Mouse (Mus musculus) neural tube, embryonic 15.5 days (tissue): ENCODE data around the gene L3mbtl3. TPM values are rescaled to one million over a fixed set of nuclear protein-coding genes. Genes with fewer than 3 reads are reported as not detected.

Experiments used
- ATAC-seq: fragments of 200-750 bp; cut with Nextera tagmentation; 2 replicates; pipeline ENCODE4 v1.8.0; 2017; ENCODE audit warnings: mild to moderate bottlenecking, moderate TSS enrichment, moderate library complexity; ENCODE audit not compliant: low FRiP score
- H3K27ac ChIP-seq: fragments of 300-500 bp; sonication (generic); replicated peaks from 2 replicates; pipeline ENCODE4 v1.5.1; 2015; ENCODE audit warnings: mild to moderate bottlenecking, inconsistent platforms
- H3K27me3 ChIP-seq: fragments of 300-500 bp; sonication (generic); replicated peaks from 2 replicates; pipeline ENCODE4 v1.6.1; 2015; ENCODE audit warnings: inconsistent platforms
- H3K36me3 ChIP-seq: fragments of 300-500 bp; sonication (generic); 2 replicates; pipeline ENCODE4 v1.6.1; 2015; ENCODE audit warnings: inconsistent platforms
- H3K4me1 ChIP-seq: fragments of 300-500 bp; sonication (generic); 2 replicates; pipeline ENCODE4 v1.6.1; 2015; ENCODE audit warnings: inconsistent platforms
- H3K4me2 ChIP-seq: fragments of 300-500 bp; sonication (generic); 2 replicates; pipeline ENCODE4 v1.6.1; 2015; ENCODE audit warnings: inconsistent platforms, mild to moderate bottlenecking, moderate library complexity
- H3K4me3 ChIP-seq: fragments of 300-500 bp; sonication (generic); replicated peaks from 2 replicates; pipeline ENCODE4 v1.5.1; 2015; ENCODE audit warnings: mild to moderate bottlenecking, inconsistent platforms
- H3K9ac ChIP-seq: fragments of 300-500 bp; sonication (generic); replicated peaks from 2 replicates; pipeline ENCODE4 v1.6.1; 2015; ENCODE audit warnings: mild to moderate bottlenecking, inconsistent platforms
- H3K9me3 ChIP-seq: fragments of 300-500 bp; sonication (generic); replicated peaks from 2 replicates; pipeline ENCODE4 v1.6.1; 2016; ENCODE audit warnings: inconsistent platforms
- WGBS: fragments of 180-500 bp; shearing (Covaris S2); methylation state at CpG from one replicate; pipeline ENCODE4 v1.1.7; 2015; ENCODE audit warnings: mixed read lengths; 5-methylcytosine and 5-hydroxymethylcytosine counted together
- polyA plus RNA-seq: library from polyadenylated mRNA; unstranded; fragments of >200 nt; fragmentation: Nextera tagmentation; extraction: Ambion mirVana; gene quantifications from 2 replicates; pipeline ENCODE4 v1.2.1, GENCODE M21; 2015

Gene L3mbtl3
- polyA plus RNA-seq, result 18.8 and 21.1 TPM in 2 replicates

DNA sequence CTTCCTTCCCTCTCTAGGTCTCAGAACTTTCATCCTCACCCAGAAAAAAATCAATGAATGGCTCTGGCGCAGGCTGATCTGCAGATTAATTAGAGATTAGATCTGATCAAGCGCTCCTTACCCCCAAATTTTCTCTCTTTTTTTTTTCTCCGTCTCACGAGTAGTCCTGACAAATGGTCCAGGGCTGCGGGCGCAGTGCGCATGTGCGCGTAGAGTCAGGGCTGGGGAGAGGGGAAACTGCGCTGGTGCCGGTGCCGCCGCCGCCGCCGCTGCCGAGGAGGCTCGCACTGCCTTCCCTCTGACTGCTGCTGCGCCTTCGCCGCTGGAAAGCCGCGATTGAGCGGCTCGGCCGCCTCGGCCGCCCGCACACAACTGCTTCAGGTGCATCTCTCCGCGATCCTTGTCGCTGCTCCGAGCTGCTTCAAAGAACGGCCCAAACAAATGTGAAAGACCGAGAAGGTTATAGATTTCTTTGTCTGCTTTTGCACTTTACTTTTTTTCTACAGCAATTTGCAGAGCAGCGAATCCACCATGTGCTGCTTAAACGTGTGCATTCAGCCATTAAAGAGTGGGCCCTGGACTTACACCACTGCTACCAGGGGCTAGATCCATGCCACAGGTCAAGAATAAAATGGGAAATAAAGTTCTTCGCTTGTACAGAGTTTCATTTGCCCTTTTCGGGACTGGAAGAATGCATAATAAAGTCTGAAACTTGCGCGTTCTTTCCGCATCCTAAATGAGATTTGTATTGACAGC lies at the start of gene L3mbtl3:
TSS of gene L3mbtl3 (minus strand) at position 182 of the 756 bp plus-strand sequence.
- no peaks in the 10 kb centered on the region for H3K9me3 ChIP-seq
- peak within 1 kb of the TSS; percentile 96 for H3K4me2 ChIP-seq
- H3K4me3 ChIP-seq, result peak within 1 kb of the TSS; percentile 94
- peak within 1 kb of the TSS; percentile 92 for H3K27ac ChIP-seq
- no peaks in the 10 kb centered on the region for H3K36me3 ChIP-seq
- peak within 1 kb of the TSS; percentile 80 for H3K9ac ChIP-seq
- H3K27me3 ChIP-seq, result no peaks in the 10 kb centered on the region
- ATAC-seq, result peak; percentile 87
- WGBS, result under 1% methylated on average over 42 of the region's 42 CpGs
- peaks cover 31% of the 10 kb centered on the region for H3K4me1 ChIP-seq

DNA sequence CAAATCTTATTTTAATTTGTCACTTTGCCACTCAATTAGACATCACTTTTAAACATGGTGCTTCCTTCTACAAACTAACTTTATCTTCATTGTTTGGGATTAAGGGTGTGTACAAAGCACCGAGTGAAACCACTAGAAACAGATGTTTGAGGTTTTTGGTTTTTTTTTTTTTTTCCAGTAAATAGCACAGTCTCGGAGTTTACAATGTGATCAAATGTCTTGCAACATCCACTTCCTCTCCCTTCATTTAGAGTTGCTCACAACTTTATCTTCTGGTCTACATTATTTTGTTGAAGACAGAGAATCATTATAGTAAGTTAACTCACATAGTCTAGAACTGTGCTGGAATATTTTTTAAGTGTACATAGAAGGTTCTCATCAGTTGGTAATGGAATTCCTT lies 45.4 kb upstream of the L3mbtl3 start:
- ATAC-seq, result no peak
- no peaks in the 10 kb centered on the region for H3K4me1 ChIP-seq
- H3K4me2 ChIP-seq, result no peak overlapping the region
- 87% methylated on average over 2 of the region's 2 CpGs for WGBS
- no peaks in the 10 kb centered on the region for H3K27me3 ChIP-seq
- no peak overlapping the region for H3K27ac ChIP-seq
- no peaks in the 10 kb centered on the region for H3K36me3 ChIP-seq
- H3K9ac ChIP-seq, result no peak overlapping the region
- H3K4me3 ChIP-seq, result no peak overlapping the region
- no peaks in the 10 kb centered on the region for H3K9me3 ChIP-seq

GRCm38 (mm10) chr10:26388656-26389055 lies 12.9 kb upstream of the L3mbtl3 start:
- no peak for ATAC-seq
- H3K4me2 ChIP-seq, result no peak overlapping the region
- H3K4me3 ChIP-seq, result no peak overlapping the region
- H3K36me3 ChIP-seq, result no peaks in the 10 kb centered on the region
- no peaks in the 10 kb centered on the region for H3K27me3 ChIP-seq
- H3K4me1 ChIP-seq, result no peaks in the 10 kb centered on the region
- H3K9me3 ChIP-seq, result no peaks in the 10 kb centered on the region
- no peak overlapping the region for H3K27ac ChIP-seq
- H3K9ac ChIP-seq, result no peak overlapping the region

GRCm38 (mm10) chr10:26377332-26377602 lies 1.5 kb upstream of the L3mbtl3 start:
- Histone ChIP-seq H3K4me2 (no peak overlapping the region), H3K9ac (no peak overlapping the region), H3K4me1 (peaks cover 22% of the 10 kb centered on the region), H3K27me3 (no peaks in the 10 kb centered on the region), H3K36me3 (no peaks in the 10 kb centered on the region), H3K4me3 (no peak overlapping the region), H3K27ac (no peak overlapping the region), H3K9me3 (no peaks in the 10 kb centered on the region)
- ATAC-seq, result no peak
- WGBS, result 71% methylated on average over 6 of the region's 6 CpGs

DNA sequence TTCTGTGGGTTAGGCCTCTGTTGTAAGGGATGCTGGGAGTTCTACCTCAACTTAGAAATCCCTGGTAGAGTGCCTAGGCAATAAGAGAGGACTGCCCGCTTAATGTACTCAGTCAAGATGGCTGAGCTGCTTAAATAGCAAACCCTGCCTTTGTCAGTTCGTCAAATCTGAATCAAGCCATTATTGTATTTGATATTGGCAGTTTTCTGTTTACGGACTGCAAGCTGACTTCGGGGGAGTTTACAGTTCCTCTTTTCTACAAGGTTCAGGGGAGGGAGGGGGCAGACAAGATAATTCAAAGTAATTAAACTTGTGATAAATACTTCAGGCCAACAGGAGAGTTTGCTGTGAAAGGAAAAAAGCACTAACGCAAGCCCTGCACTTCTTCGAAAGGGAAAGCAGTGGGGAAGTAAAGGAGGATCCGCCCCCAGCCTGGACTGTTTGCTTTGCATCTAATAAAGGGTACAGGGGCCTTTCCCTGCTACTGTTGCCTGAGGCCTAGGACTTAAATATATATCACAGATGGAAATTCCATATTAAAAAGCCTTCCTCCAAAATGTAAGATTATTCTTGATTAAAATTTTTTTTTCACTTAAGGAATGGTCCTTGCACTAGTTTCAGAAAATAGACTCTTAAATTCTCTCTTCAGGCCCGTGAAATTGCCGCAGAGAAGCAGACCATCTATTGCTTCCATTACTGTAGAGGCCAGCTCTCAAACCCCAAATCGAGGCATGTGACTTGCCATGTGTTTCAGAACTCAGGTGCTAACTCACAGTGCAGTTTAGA lies 968 bp upstream of the L3mbtl3 start:
- Histone ChIP-seq H3K27me3 (no peaks in the 10 kb centered on the region), H3K9ac (peak overlapping the region; percentile 80), H3K4me2 (peak overlapping the region; percentile 96), H3K9me3 (no peaks in the 10 kb centered on the region), H3K36me3 (no peaks in the 10 kb centered on the region), H3K4me3 (peak overlapping the region; percentile 94), H3K4me1 (peaks cover 26% of the 10 kb centered on the region), H3K27ac (peak overlapping the region; percentile 92)
- no peak for ATAC-seq
- WGBS, result 26% methylated on average over 10 of the region's 10 CpGs

DNA sequence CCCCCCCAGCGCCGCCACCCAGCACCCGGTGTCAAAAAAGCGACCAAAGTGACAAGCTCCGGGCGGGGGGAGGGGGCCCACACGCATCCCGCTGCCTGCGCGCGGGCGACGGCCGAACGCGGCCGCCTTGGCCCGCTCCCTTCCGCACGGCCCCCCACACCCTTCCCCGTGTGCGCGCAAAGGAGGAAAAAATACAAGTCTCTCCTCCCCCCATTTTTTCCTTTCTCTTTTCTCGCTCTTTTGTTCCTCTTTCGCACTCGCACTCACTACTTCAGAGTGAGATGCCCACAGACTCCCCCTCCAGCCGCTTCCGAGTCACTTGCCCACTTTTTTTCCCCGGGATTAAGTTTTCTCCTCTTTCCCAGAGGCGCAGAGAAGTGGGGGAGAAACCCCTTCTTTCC lies 420 bp downstream of the L3mbtl3 start:
- Histone ChIP-seq H3K4me3 (peak overlapping the region; percentile 94), H3K36me3 (no peaks in the 10 kb centered on the region), H3K9me3 (no peaks in the 10 kb centered on the region), H3K27me3 (no peaks in the 10 kb centered on the region), H3K27ac (peak overlapping the region; percentile 92), H3K4me2 (peak overlapping the region; percentile 96), H3K9ac (peak overlapping the region; percentile 80), H3K4me1 (peaks cover 31% of the 10 kb centered on the region)
- ATAC-seq, result peak; percentile 65
- WGBS, result 0% methylated on average over 28 of the region's 30 CpGs

DNA sequence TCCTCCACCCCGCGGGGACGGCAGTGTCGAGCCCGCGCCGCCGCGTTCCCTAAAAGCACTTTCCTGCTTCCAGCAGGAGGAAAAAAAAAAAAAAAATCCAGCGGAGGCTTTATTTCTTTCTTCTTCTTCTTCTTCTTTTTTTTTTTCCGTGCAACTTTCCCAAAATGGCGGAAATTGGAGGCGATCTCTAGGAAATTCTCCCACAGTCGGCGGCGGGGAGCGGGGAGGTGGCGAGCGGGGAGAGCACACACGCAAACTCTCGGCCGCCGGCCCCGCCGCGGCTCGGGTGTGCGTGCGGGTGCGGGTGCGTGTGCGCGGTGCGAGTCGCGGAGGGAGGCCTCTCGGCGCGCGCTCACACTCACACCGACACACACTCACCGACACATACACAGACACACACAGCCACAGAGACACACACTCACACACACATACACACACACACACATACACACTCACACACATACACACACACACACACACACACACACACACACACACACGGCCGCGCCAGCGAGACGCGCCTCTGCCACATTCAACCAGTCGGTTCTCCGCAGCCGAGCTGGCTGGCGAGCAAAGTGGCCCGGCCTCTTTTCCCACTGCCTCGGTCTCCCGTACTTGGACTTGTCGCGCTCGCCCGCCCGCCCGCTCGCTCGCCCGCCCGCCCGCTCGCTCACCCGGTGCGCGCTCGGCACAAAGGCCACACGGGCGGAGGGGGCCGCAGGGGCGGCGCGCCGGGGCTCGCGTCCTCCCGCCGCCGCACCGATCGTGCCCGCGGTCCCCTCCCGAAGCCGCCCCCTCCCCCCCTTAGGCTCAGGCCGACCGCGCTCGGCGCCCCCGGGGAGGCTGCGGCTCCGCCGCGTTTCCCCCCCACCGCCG lies 1.1 kb downstream of the L3mbtl3 start:
- Histone ChIP-seq H3K9me3 (no peaks in the 10 kb centered on the region), H3K27ac (peak overlapping the region; percentile 92), H3K4me3 (peak overlapping the region; percentile 94), H3K36me3 (no peaks in the 10 kb centered on the region), H3K4me1 (peaks cover 31% of the 10 kb centered on the region), H3K27me3 (no peaks in the 10 kb centered on the region), H3K9ac (peak overlapping the region; percentile 80), H3K4me2 (peak overlapping the region; percentile 96)
- ATAC-seq, result peak; percentile 78
- under 1% methylated on average over 85 of the region's 101 CpGs for WGBS

- Histone ChIP-seq H3K4me2 (peak overlapping the region; percentile 96), H3K9me3 (no peaks in the 10 kb centered on the region), H3K4me3 (peak overlapping the region; percentile 94), H3K27me3 (no peaks in the 10 kb centered on the region), H3K9ac (peak overlapping the region; percentile 80), H3K4me1 (peaks cover 31% of the 10 kb centered on the region), H3K27ac (peak overlapping the region; percentile 92), H3K36me3 (no peaks in the 10 kb centered on the region)
- peak; percentile 33 for ATAC-seq
- under 1% methylated on average over 71 of the region's 71 CpGs for WGBS
These were observed 1.8 kb downstream of the L3mbtl3 start for GRCm38 (mm10) chr10:26373951-26374435.

DNA sequence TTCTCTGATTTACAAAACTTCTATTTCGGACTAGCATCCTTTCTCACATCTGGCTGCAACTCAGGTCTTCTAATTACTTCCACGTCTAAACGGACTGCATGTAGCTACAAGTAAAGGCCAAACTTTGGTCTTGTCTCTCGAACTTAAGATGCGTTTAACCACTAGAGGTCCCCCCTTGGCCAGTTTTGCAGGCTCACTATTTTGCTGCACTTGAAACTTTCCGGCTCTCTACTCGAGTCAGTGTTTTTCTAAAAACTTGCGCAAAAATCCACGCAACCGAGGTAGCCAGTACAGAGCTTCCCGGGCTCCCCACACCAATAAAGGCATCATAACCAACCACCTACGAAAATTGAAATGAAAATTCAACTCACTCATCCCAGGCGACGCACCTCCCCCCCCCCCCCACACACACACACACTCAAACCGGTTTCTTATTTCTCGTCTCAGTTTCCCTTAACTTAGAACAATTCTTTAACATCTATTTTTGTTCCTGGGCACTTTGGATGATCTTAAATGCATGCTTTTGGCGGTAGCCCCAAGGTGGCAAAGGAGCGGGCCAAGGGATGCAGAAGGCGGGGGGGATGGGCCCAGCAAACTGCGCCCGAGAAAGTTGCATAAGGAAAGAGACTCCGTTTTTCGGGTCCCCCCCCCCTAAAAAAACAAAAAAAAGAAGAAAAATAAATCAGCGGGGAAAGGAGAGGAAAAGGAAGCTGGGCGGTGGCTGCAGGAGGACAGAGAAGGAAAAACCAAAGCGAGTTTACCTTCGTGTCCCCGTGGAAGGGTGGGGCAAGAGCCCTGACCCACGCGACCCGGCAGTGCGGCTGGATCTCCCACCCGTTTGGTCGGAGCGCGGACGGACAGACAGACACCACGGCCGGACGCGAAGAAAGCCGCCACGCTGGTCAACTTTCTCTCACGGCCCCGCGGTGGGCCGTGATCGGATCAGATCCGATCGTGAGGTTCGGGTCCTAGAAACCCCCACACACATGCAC lies 2.5 kb downstream of the L3mbtl3 start:
- peak overlapping the region; percentile 92 for H3K27ac ChIP-seq
- WGBS, result under 1% methylated on average over 49 of the region's 51 CpGs
- ATAC-seq, result no peak

DNA sequence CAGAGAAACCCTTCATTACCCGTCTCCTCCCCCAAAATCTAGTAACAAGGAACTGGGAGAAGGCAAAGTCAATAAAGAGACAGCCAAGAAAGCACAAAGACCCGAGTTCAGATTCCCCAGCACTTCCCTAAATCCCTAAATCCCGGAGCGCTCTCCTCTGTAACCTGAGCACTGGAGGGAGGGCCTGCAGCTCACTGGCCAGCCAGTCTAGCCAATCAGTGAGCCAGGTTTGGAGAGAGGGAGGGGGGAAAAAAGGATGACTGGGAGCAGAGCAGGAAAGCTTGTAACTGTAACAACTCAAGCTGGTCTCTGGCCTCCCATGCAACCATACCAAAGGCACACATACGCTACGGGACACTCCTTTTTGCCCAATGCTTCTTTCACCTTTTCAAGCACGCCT lies 4.4 kb downstream of the L3mbtl3 start:
- ATAC-seq, result no peak
- Histone ChIP-seq H3K4me3 (no peak overlapping the region), H3K4me2 (no peak overlapping the region), H3K27ac (no peak overlapping the region), H3K36me3 (no peaks in the 10 kb centered on the region), H3K9me3 (no peaks in the 10 kb centered on the region), H3K4me1 (peaks cover 23% of the 10 kb centered on the region), H3K9ac (no peak overlapping the region), H3K27me3 (no peaks in the 10 kb centered on the region)
- WGBS, result 70% methylated on average over 7 of the region's 7 CpGs

More for the DNA sequence above, 2.5 kb downstream of the L3mbtl3 start:
- H3K4me2 ChIP-seq, result peak overlapping the region; percentile 96
- H3K36me3 ChIP-seq, result no peaks in the 10 kb centered on the region
- no peaks in the 10 kb centered on the region for H3K27me3 ChIP-seq
- no peaks in the 10 kb centered on the region for H3K9me3 ChIP-seq
- peaks cover 31% of the 10 kb centered on the region for H3K4me1 ChIP-seq
- peak overlapping the region; percentile 80 for H3K9ac ChIP-seq
- H3K4me3 ChIP-seq, result peak overlapping the region; percentile 94
